Mouse (Mus musculus) liver, embryonic 14.5 days (tissue): Measurements from ENCODE around the gene Ccdc66. TPM values are rescaled to one million over a fixed set of nuclear protein-coding genes. Genes with fewer than 3 reads are reported as not detected.

Experiments
- ATAC-seq: fragments of 200-750 bp; cut with Nextera tagmentation; 2 replicates; pipeline ENCODE4 v1.8.0; 2017; ENCODE audit warnings: moderate number of reproducible peaks, mild to moderate bottlenecking, moderate library complexity; ENCODE audit not compliant: insufficient read depth
- DNase-seq, 3 experiments: peaks; one replicate each; pipeline ENCODE4 v3.0.0-alpha.2; 2012 to 2013; ENCODE audit warnings: low read depth in 3 of 3, low spot score in 3 of 3
- H3K27ac ChIP-seq: fragments of 300-500 bp; sonication (generic); 2 replicates; pipeline ENCODE4 v1.5.1; 2014; ENCODE audit warnings: moderate library complexity, mild to moderate bottlenecking, control low read depth, inconsistent platforms
- H3K27me3 ChIP-seq: fragments of 300-500 bp; sonication (generic); 2 replicates; pipeline ENCODE4 v1.6.1; 2014; ENCODE audit warnings: mild to moderate bottlenecking, low read length, moderate library complexity; ENCODE audit not compliant: control insufficient read depth, insufficient read depth
- H3K36me3 ChIP-seq: fragments of 300-500 bp; sonication (generic); replicated peaks from 2 replicates; pipeline ENCODE4 v1.6.1; 2014; ENCODE audit warnings: low read depth; ENCODE audit not compliant: control insufficient read depth, insufficient read depth
- H3K4me1 ChIP-seq, 2 experiments: fragments of 200-500 bp in 1 of 2; fragments of 300-500 bp in 1 of 2; sonication (generic) in 1 of 2; replicated peaks; 2 replicates each; pipeline ENCODE4 v1.6.1; 2012 to 2014; ENCODE audit warnings: antibody characterized with exemption in 1 of 2, inconsistent platforms in 1 of 2, low read length in 1 of 2; ENCODE audit not compliant: control insufficient read depth in 2 of 2, insufficient read depth in 2 of 2
- H3K4me2 ChIP-seq: fragments of 300-500 bp; sonication (generic); 2 replicates; pipeline ENCODE4 v1.6.1; 2014; ENCODE audit warnings: low read depth, mild to moderate bottlenecking, control low read depth, moderate library complexity
- H3K4me3 ChIP-seq, 2 experiments: fragments of 200-500 bp in 1 of 2; fragments of 300-500 bp in 1 of 2; sonication (generic) in 1 of 2; 2 replicates each; pipeline ENCODE4 v1.5.1; 2012 to 2014; ENCODE audit warnings: low read depth in 2 of 2, low read length in 2 of 2, mild to moderate bottlenecking in 2 of 2, control low read depth in 1 of 2, inconsistent platforms in 1 of 2, moderate library complexity in 1 of 2; ENCODE audit not compliant: insufficient read depth in 1 of 2
- H3K9ac ChIP-seq: fragments of 300-500 bp; sonication (generic); replicated peaks from 2 replicates; pipeline ENCODE4 v1.6.1; 2014; ENCODE audit warnings: mild to moderate bottlenecking, control low read depth, moderate library complexity
- H3K9me3 ChIP-seq: fragments of 300-500 bp; sonication (generic); 2 replicates; pipeline ENCODE4 v1.6.1; 2016; ENCODE audit warnings: low read length, mixed read lengths; ENCODE audit not compliant: control insufficient read depth
- CTCF ChIP-seq: IDR thresholded peaks from 2 replicates; pipeline ENCODE4 v1.5.1; 2016; ENCODE audit warnings: antibody characterized with exemption, low read depth, control low read depth
- EP300 ChIP-seq: IDR thresholded peaks from 2 replicates; pipeline ENCODE4 v1.6.1; 2016; ENCODE audit warnings: antibody characterized with exemption, low read depth
- WGBS: fragments of 180-500 bp; shearing (Covaris S2); extraction: QIAGEN DNeasy Blood & Tissue Kit; methylation state at CpG from one replicate; pipeline ENCODE4 v1.1.7; 2014; ENCODE audit not compliant: insufficient replicate concordance; 5-methylcytosine and 5-hydroxymethylcytosine counted together
- polyA plus RNA-seq, 2 experiments: library from polyadenylated mRNA; depleted of rRNA in 1 of 2; stranded (reverse) in 1 of 2; unstranded in 1 of 2; fragments of >200 nt; fragmentation: Nextera tagmentation in 1 of 2; extraction: Ambion mirVana in 1 of 2; gene quantifications; 2 replicates each; pipeline versions ENCODE4 v1.2.1 to v1.2.3; 2012 to 2014

Gene Ccdc66
- polyA plus RNA-seq, 2 experiments: 2.9 to 3.4 TPM

DNA sequence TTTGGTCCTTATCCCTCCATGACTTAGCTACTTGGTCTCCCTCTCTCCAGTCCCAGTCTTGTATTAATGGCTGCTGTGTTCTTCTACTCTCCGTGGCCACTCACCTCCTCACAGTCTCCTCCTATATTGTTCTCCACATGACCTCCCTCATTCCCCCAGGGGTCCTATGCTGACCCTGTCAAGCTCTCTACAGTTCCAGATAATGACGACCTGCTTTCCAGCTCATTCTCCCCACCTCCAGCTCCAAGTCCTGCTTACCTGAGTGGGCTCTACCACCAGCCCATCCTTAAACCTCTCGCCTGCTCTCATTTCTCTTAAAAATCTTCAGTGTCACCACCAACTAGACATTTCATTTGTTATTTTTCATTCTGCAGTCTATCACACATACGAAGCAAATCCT, 7.2 kb downstream of the Ccdc66 start:
- Histone ChIP-seq H3K4me2 (no peak overlapping the region), H3K4me1 (no peaks in the 10 kb centered on the region), H3K36me3 (no peaks in the 10 kb centered on the region; the same call in 1 of the 2 replicates), H3K27me3 (no peaks in the 10 kb centered on the region), H3K4me3 (no peak overlapping the region), H3K27ac (no peak overlapping the region), H3K9me3 (no peaks in the 10 kb centered on the region), H3K9ac (no peak overlapping the region)
- DNase-seq (no peak), ATAC-seq (no peak)
- 68% methylated on average over 4 of the region's 4 CpGs for WGBS
- no peak for TF ChIP-seq CTCF
- TF ChIP-seq EP300: no peak

DNA sequence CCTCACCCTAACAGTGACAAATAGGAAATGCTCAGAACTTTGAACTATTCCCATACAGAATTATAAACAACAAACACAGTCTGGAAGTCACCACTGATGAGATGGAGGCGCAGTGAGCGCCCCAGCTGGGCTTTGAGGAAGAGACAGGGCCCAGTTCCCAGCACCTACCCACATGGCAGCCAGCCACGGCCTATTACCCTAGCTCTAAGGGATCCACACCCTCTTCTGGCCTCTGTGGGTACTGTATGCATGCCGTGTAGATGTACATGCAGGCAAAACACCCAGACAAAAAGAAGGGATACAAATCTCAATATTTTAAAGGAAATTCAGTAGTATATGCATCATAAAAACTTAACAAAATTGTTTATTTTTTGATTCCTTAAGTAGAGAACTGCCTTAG, 14.7 kb downstream of the Ccdc66 start:
- no peak for DNase-seq
- WGBS: 78% methylated on average over 4 of the region's 4 CpGs
- H3K9ac ChIP-seq: no peak overlapping the region
- 0 out of 2 replicates have a peak, but pooled peaks have one; percentile 30 for TF ChIP-seq CTCF
- TF ChIP-seq EP300: no peak
- H3K36me3 ChIP-seq: peaks cover 2% of the 10 kb centered on the region
- no peaks in the 10 kb centered on the region for H3K9me3 ChIP-seq
- H3K27me3 ChIP-seq: no peaks in the 10 kb centered on the region
- 0 out of 4 replicates have a peak, but pooled peaks cover 0 to 2% of the 10 kb centered on the region in 2 experiments for H3K4me1 ChIP-seq
- ATAC-seq: no peak
- H3K4me2 ChIP-seq: no peak overlapping the region
- no peak overlapping the region for H3K27ac ChIP-seq
- no peak overlapping the region for H3K4me3 ChIP-seq

DNA sequence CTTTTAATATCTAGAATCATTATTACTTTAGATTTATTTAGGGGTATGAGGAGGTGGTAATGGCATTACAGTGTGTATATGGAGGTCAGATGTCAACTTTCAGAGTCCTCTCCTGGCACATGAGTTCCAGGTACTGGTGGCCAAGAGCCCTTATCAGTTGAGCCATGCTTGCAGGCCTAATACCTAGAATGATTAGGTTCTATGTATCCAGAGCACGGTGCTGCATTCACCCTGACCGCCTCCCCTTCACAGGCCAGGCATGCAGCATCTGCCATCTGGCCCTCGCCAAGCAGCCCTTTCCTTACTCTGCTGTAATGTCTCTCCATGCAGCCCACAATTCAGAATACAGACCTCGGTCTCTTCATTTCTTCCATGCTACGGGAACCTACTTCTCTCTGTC, 16.9 kb downstream of the Ccdc66 start:
- H3K9ac ChIP-seq: no peak overlapping the region
- no peak overlapping the region for H3K4me2 ChIP-seq
- 59% methylated on average over 5 of the region's 5 CpGs for WGBS
- H3K9me3 ChIP-seq: no peaks in the 10 kb centered on the region
- DNase-seq (peak in 1 of 3 experiments; percentile 3), ATAC-seq (peak; percentile 48; the same call in 1 of the 2 replicates)
- no peak for TF ChIP-seq EP300
- no peak for TF ChIP-seq CTCF
- H3K4me3 ChIP-seq: no peak overlapping the region
- H3K27me3 ChIP-seq: no peaks in the 10 kb centered on the region
- no peak overlapping the region for H3K27ac ChIP-seq
- H3K36me3 ChIP-seq: peaks cover 2% of the 10 kb centered on the region
- 0 out of 4 replicates have a peak, but pooled peaks cover 0 to 2% of the 10 kb centered on the region in 2 experiments for H3K4me1 ChIP-seq

DNA sequence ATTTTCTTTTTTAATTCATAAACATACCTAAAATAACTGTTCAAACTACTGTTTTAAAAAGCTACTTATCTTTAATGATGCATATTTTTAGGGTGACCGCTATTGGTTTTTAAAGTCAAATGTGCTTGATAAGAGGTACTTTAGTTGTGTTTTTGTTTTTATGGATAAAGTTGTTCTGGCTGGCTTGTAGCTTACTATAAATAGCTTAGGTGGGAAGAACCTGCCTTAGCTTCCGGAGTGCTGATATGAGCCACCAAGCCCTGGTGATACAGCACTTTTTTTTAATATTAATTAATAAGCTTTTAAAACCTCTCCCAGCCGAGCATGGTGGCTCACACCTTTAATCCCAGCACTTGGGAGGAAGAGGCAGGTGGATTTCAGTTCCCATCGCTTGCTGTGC, 61.3 kb downstream of the Ccdc66 start:
- TF ChIP-seq CTCF (no peak), EP300 (no peak)

DNA sequence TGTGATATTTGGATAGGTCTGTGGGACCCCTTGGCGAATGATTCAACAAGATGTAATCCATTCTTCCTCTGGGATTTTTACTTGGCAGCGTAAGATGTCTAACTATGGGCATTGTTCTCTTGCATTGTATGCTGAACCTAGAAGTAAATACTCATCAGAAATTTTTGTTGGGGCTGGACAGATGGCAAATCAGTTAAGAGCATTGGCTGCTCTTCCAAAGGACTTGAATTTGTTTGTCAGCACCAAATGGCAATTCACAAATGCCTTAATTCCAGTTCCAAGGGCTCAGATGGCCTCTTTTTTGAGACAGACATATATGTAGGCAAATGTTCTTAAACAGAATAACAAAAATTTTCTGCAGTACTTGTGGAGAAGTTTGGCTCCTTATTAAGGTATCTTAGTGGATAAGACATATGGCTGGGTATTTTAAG, 63.4 kb downstream of the Ccdc66 start:
- Histone ChIP-seq H3K36me3 (peaks cover 35% of the 10 kb centered on the region), H3K4me1 (no peaks in the 10 kb centered on the region), H3K9ac (no peak overlapping the region), H3K4me3 (no peak overlapping the region), H3K27ac (no peak overlapping the region), H3K4me2 (no peak overlapping the region), H3K27me3 (no peaks in the 10 kb centered on the region), H3K9me3 (no peaks in the 10 kb centered on the region)
- WGBS: 84% methylated on average over 2 of the region's 2 CpGs
- ATAC-seq (no peak), DNase-seq (no peak)
- TF ChIP-seq EP300: no peak
- no peak for TF ChIP-seq CTCF

More for the DNA sequence above, 61.3 kb downstream of the Ccdc66 start:
- no peaks in the 10 kb centered on the region for H3K9me3 ChIP-seq
- H3K4me2 ChIP-seq: no peak overlapping the region
- H3K4me3 ChIP-seq: no peak overlapping the region
- H3K9ac ChIP-seq: no peak overlapping the region
- no peaks in the 10 kb centered on the region for H3K4me1 ChIP-seq
- H3K27ac ChIP-seq: no peak overlapping the region
- no peak for DNase-seq
- 69% methylated on average over 4 of the region's 4 CpGs for WGBS
- no peak for ATAC-seq
- no peaks in the 10 kb centered on the region for H3K27me3 ChIP-seq
- H3K36me3 ChIP-seq: peaks cover 41% of the 10 kb centered on the region
